Mouse (Mus musculus) cortical plate, adult 2 months (tissue): ENCODE measurements around the gene Gemin4.

Experiments used
- CTCF ChIP-seq: fragments of 200-500 bp; IDR thresholded peaks from 2 replicates; pipeline ENCODE4 v1.5.1; 2011; ENCODE audit warnings: mild to moderate bottlenecking, control low read depth, low read length; ENCODE audit not compliant: insufficient read depth; ENCODE audit errors: extremely low read depth
- POLR2A ChIP-seq: fragments of 200-500 bp; IDR thresholded peaks from 2 replicates; pipeline ENCODE4 v1.6.1; 2011; ENCODE audit warnings: mild to moderate bottlenecking, low read length, control low read depth; ENCODE audit not compliant: insufficient read depth; ENCODE audit errors: extremely low read depth

GRCm38 (mm10) chr11:76256129-76256528, 38.7 kb upstream of the Gemin4 start:
- TF ChIP-seq CTCF (no peak), POLR2A (no peak)
